ENCODE assay signal across 16 mouse cellular contexts in the genomic region with DNA sequence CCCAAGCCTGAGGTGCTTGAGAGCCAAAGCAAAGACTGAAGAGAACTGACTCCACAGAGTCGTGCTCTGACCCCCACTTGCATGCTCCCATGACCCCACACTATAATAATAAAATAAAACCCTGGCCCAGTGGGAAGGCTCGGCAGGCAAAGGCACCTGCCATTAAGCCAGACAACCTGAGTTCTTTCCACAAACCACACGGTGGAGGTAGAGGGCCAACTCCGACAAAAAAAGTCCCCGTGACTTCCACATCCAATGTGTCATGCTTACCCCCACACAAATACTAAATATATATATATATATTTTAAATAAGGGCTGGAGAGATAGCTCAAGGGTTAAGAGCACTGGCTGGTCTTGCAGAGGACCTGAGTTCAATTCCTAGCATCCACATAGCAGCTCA. TPM values are rescaled to one million over a fixed set of nuclear protein-coding genes. Genes with fewer than 3 reads are reported as not detected.
A peak's percentile ranks its signal among the peaks of the same experiment; 100 is the strongest.
DNase-seq lines count a peak whose midpoint lies in the region; ATAC-seq and TF ChIP-seq lines count a peak whose summit lies in the region.
"Had no signal": no experiment of that assay in that cellular context is flagged by ENCODE, and none has a peak within 500 bp of the region (broad histone marks: within the 10 kb centered on the region; RNA-seq: fewer than 3 reads in every experiment).

No protein-coding gene starts in this region.

- H3K27me3 ChIP-seq in heart, adult 2 months (ENCODE audit: control insufficient read depth, insufficient read depth, low read length), result no peaks in the 10 kb centered on the region
- no peaks in the 10 kb centered on the region for H3K27me3 ChIP-seq in stomach, embryonic 16.5 days (ENCODE audit: control insufficient read depth, insufficient read depth, low read length)
- no peaks in the 10 kb centered on the region for H3K27me3 ChIP-seq in midbrain, embryonic 15.5 days (replicated peaks)
- H3K27me3 ChIP-seq: hindbrain, embryonic 15.5 days had no signal

- no peak for DNase-seq in heart, adult 2 months
- DNase-seq in heart, adult 18-20 months, result no peak
- no peak for DNase-seq in lung, adult 2 months
- no peak for DNase-seq in lung, postnatal 4 days
- DNase-seq in thymus, postnatal 25 days, result no peak
- DNase-seq: cerebellum, adult 8-10 months; left cerebral cortex, postnatal 4 days had no signal

- intact Hi-C loops in heart, adult 2 months (cut with DNase I), result no loop called here

- H3K4me2 ChIP-seq in stomach, embryonic 16.5 days (ENCODE audit: low read depth, low read length), result no peak overlapping the region
- H3K4me2 ChIP-seq in midbrain, embryonic 15.5 days, result no peak overlapping the region
- H3K4me2 ChIP-seq: hindbrain, embryonic 15.5 days; midbrain, embryonic 11.5 days had no signal

- peak; percentile 43 for TF ChIP-seq CTCF in heart, adult 2 months (IDR thresholded peaks at IDR 0.05)
- peak; percentile 26; the same call in 1 of the 2 replicates for TF ChIP-seq CTCF in lung, adult 2 months (IDR thresholded peaks at IDR 0.05; ENCODE audit: insufficient read depth, low read length)
- TF ChIP-seq CTCF in bone marrow macrophage, adult 2 months (IDR thresholded peaks at IDR 0.05; ENCODE audit: low read depth, low read length), result no peak

- no peak for ATAC-seq in stomach, embryonic 16.5 days (ENCODE audit: insufficient read depth, low FRiP score)
- ATAC-seq in midbrain, embryonic 15.5 days (replicated peaks), result no peak

- no peak overlapping the region for H3K27ac ChIP-seq in heart, adult 2 months
- H3K27ac ChIP-seq in bone marrow macrophage, adult 2 months (ENCODE audit: insufficient read depth, low read depth, low read length), result no peak overlapping the region
- H3K27ac ChIP-seq in stomach, embryonic 16.5 days (ENCODE audit: low read length), result no peak overlapping the region
- no peak overlapping the region for H3K27ac ChIP-seq in midbrain, embryonic 15.5 days
- H3K27ac ChIP-seq: hindbrain, embryonic 15.5 days had no signal

- H3K9ac ChIP-seq in heart, adult 2 months (ENCODE audit: low read depth, low read length), result no peak overlapping the region
- H3K9ac ChIP-seq in stomach, embryonic 16.5 days (ENCODE audit: low read length), result 0 out of 2 replicates have a peak overlapping the region, but pooled peaks have one; percentile 7
- H3K9ac ChIP-seq in midbrain, embryonic 15.5 days, result no peak overlapping the region
- H3K9ac ChIP-seq: hindbrain, embryonic 15.5 days had no signal

- no peak overlapping the region for H3K4me3 ChIP-seq in heart, adult 2 months
- H3K4me3 ChIP-seq in lung, adult 2 months (replicated peaks; ENCODE audit: extremely low read depth, low read depth, low read length), result no peak overlapping the region
- H3K4me3 ChIP-seq in bone marrow macrophage, adult 2 months (ENCODE audit: insufficient read depth, low read length), result peak overlapping the region; percentile 24
- 0 out of 2 replicates have a peak overlapping the region, but pooled peaks have one; percentile 2 for H3K4me3 ChIP-seq in stomach, embryonic 16.5 days (replicated peaks; ENCODE audit: low read length)
- H3K4me3 ChIP-seq in midbrain, embryonic 15.5 days, result no peak overlapping the region
- H3K4me3 ChIP-seq: hindbrain, embryonic 15.5 days had no signal

- no peak for TF ChIP-seq POLR2A in heart, adult 2 months (IDR thresholded peaks at IDR 0.05; ENCODE audit: insufficient read depth, low read depth, low read length)
- no peak for TF ChIP-seq POLR2A in lung, adult 2 months (IDR thresholded peaks at IDR 0.05; ENCODE audit: borderline replicate concordance, extremely low read depth, low read depth, low read length)
- no peak for TF ChIP-seq POLR2A in bone marrow macrophage, adult 2 months (IDR thresholded peaks at IDR 0.05; ENCODE audit: borderline replicate concordance, low read depth, low read length)

- H3K4me1 ChIP-seq in heart, adult 2 months (ENCODE audit: control insufficient read depth, insufficient read depth, low read length), result no peaks in the 10 kb centered on the region
- H3K4me1 ChIP-seq in lung, adult 2 months (ENCODE audit: control insufficient read depth, insufficient read depth, low read length), result no peaks in the 10 kb centered on the region
- peaks cover 54% of the 10 kb centered on the region for H3K4me1 ChIP-seq in bone marrow macrophage, adult 2 months (ENCODE audit: control insufficient read depth, insufficient read depth, low read length)
- H3K4me1 ChIP-seq in stomach, embryonic 16.5 days (ENCODE audit: control insufficient read depth, insufficient read depth, low read length), result 0 out of 2 replicates have a peak, but pooled peaks cover 7% of the 10 kb centered on the region
- H3K4me1 ChIP-seq in midbrain, embryonic 15.5 days, result peaks cover 17% of the 10 kb centered on the region

- 52% methylated on average over 5 of the region's 5 CpGs for WGBS in heart, adult 2 months
- WGBS in lung, adult 2 months, result 53% methylated on average over 5 of the region's 5 CpGs
- 39% methylated on average over 5 of the region's 5 CpGs for WGBS in stomach, embryonic 16.5 days
- WGBS in midbrain, embryonic 15.5 days, result 62% methylated on average over 5 of the region's 5 CpGs

- no peak for TF ChIP-seq EP300 in heart, adult 2 months (IDR thresholded peaks at IDR 0.05; ENCODE audit: insufficient read depth, low read depth, low read length)

- H3K79me2 ChIP-seq in heart, adult 2 months (replicated peaks; ENCODE audit: control insufficient read depth, insufficient read depth, low read length), result no peaks in the 10 kb centered on the region

- H3K36me3 ChIP-seq in heart, adult 2 months (ENCODE audit: control insufficient read depth, insufficient read depth, low read length), result no peaks in the 10 kb centered on the region
- peaks cover 10% of the 10 kb centered on the region; the same call in 1 of the 2 replicates for H3K36me3 ChIP-seq in stomach, embryonic 16.5 days (ENCODE audit: control insufficient read depth, insufficient read depth, low read length)
- H3K36me3 ChIP-seq in midbrain, embryonic 15.5 days (replicated peaks), result peaks cover 19% of the 10 kb centered on the region

- no peaks in the 10 kb centered on the region for H3K9me3 ChIP-seq in stomach, embryonic 16.5 days (replicated peaks; ENCODE audit: control insufficient read depth, low read length)
- no peaks in the 10 kb centered on the region for H3K9me3 ChIP-seq in midbrain, embryonic 15.5 days
- H3K9me3 ChIP-seq: hindbrain, embryonic 15.5 days had no signal

RNA-seq across cellular contexts. Expression of a gene that starts 2.4 kb away (rescaled TPM):
- 10 to 100 TPM; 32.8 to 36.8 TPM for total RNA-seq in heart, adult 2 months (2021)
- polyA plus RNA-seq in heart, adult 2 months (2012; rRNA removed), result 44.8 and 45.3 TPM in 2 replicates
- total RNA-seq in heart, adult 18-20 months (2021), result 10 to 100 TPM; 39.8 to 52.0 TPM
- 118 and 184 TPM in 2 replicates for polyA plus RNA-seq in lung, adult 2 months (2012; rRNA removed)
- 365 and 378 TPM in 2 replicates for polyA plus RNA-seq in bone marrow macrophage, adult 2 months (2012; ENCODE audit: insufficient read depth, insufficient read length, missing spikeins)
- 206 and 241 TPM in 2 replicates for polyA plus RNA-seq in stomach, embryonic 16.5 days (2015; fragmentation: Nextera tagmentation; extraction: Ambion mirVana)
- 121 and 124 TPM in 2 replicates for polyA plus RNA-seq in midbrain, embryonic 15.5 days (2015; fragmentation: Nextera tagmentation; extraction: Ambion mirVana)

RNA-seq across cellular contexts. Expression of a gene that starts 26.7 kb away (rescaled TPM):
- total RNA-seq in heart, adult 2 months (2021), result 1 to 10 TPM; 7.4 to 8.3 TPM
- 0.85 and 0.96 TPM in 2 replicates for polyA plus RNA-seq in heart, adult 2 months (2012; rRNA removed)
- 1 to 10 TPM; 7.2 to 8.6 TPM for total RNA-seq in heart, adult 18-20 months (2021)
- 0.37 and 1.4 TPM in 2 replicates for polyA plus RNA-seq in lung, adult 2 months (2012; rRNA removed)
- polyA plus RNA-seq in bone marrow macrophage, adult 2 months (2012; ENCODE audit: insufficient read depth, insufficient read length, missing spikeins), result 7.2 and 7.3 TPM in 2 replicates
- 22.3 and 24.5 TPM in 2 replicates for polyA plus RNA-seq in stomach, embryonic 16.5 days (2015; fragmentation: Nextera tagmentation; extraction: Ambion mirVana)
- polyA plus RNA-seq in midbrain, embryonic 15.5 days (2015; fragmentation: Nextera tagmentation; extraction: Ambion mirVana), result 15.3 and 15.7 TPM in 2 replicates

RNA-seq across cellular contexts. Expression of a gene that starts 37.6 kb away (rescaled TPM):
- under 1 TPM; 0.52 to 0.59 TPM for total RNA-seq in heart, adult 2 months (2021)
- not detected in 2 replicates for polyA plus RNA-seq in heart, adult 2 months (2012; rRNA removed)
- not detected for total RNA-seq in heart, adult 18-20 months (2021)
- polyA plus RNA-seq in lung, adult 2 months (2012; rRNA removed), result not detected in 2 replicates
- polyA plus RNA-seq in bone marrow macrophage, adult 2 months (2012; ENCODE audit: insufficient read depth, insufficient read length, missing spikeins), result not detected in 2 replicates
- polyA plus RNA-seq in stomach, embryonic 16.5 days (2015; fragmentation: Nextera tagmentation; extraction: Ambion mirVana), result not detected in 2 replicates
- 0.62 TPM in 1 of 2 replicates, not detected in the other for polyA plus RNA-seq in midbrain, embryonic 15.5 days (2015; fragmentation: Nextera tagmentation; extraction: Ambion mirVana)
- polyA plus RNA-seq: gonadal fat pad, adult 2 months; heart, embryonic 16.5 days; lung, embryonic 16.5 days; testis, adult 2 months had no signal

Comparison
In these comparisons a context has a peak if more than half of its experiments do, and no peak if none do; other contexts are left out.
1. H3K4me3 ChIP-seq: peak in bone marrow macrophage, adult 2 months (single experiment) and stomach, embryonic 16.5 days (single experiment); none in heart, adult 2 months (single experiment), lung, adult 2 months (single experiment) and midbrain, embryonic 15.5 days (single experiment).